ENCODE assay signal across 8 mouse cellular contexts in genomic region chr2:177839901-177840663, GRCm38 (mm10). TPM values are rescaled to one million over a fixed set of nuclear protein-coding genes. Genes with fewer than 3 reads are reported as not detected.
DNase-seq lines count a peak whose midpoint lies in the region; TF ChIP-seq lines count a peak whose summit lies in the region.
"Not testable (repeated sequence)": the region's sequence is repeated elsewhere in the genome, so short reads cannot be mapped to it uniquely, and the experiment has no call there.

Gene Gm14325, minus strand, starts transcription at chr2:177840336.

- peak; percentile 93 for DNase-seq in adipocyte (ENCODE audit: low spot score)
- peak; percentile 80 for DNase-seq in embryo, embryonic 10.5 days (ENCODE audit: low spot score)
- DNase-seq in gastrocnemius, postnatal 25 days = peak; percentile 66
- peak; percentile 76 for DNase-seq in induced T-regulatory cell, adult 2 months (ENCODE audit: low read depth)
- DNase-seq in left cerebral cortex, adult 2 months (ENCODE audit: extremely low spot score in 1 of 2, low spot score in 2 of 2) = peak; percentile 70
- DNase-seq in lung, postnatal 4 days = peak; percentile 77
- peak; percentile 45 for DNase-seq in retina, postnatal 7 days (ENCODE audit: low read depth, low spot score)
- DNase-seq in urinary bladder, postnatal 14 days (ENCODE audit: low spot score) = peak; percentile 68

- intact Hi-C loops in left cerebral cortex, adult 2 months (cut with DNase I) = not testable (repeated sequence)

- peak; percentile 23 for TF ChIP-seq CTCF in left cerebral cortex, adult 2 months (IDR thresholded peaks at IDR 0.05)

- H3K27ac ChIP-seq in left cerebral cortex, adult 2 months = peak within 1 kb of the TSS; percentile 83

- H3K4me3 ChIP-seq in left cerebral cortex, adult 2 months = peak within 1 kb of the TSS; percentile 52

RNA-seq across cellular contexts. Expression of gene Gm14325, which starts in this region (rescaled TPM):
- total RNA-seq in gastrocnemius, postnatal 25 days (2021) = 10 to 100 TPM; 72.1 to 76.5 TPM
- 100 to 1,000 TPM; 126 to 137 TPM for total RNA-seq in left cerebral cortex, adult 2 months (2021)

Comparison
In these comparisons a context has a peak if more than half of its experiments do, and no peak if none do; other contexts are left out.
1. Peak in every context shown above with its lines: DNase-seq, H3K4me3 ChIP-seq and H3K27ac ChIP-seq.